Mouse (Mus musculus) forebrain, embryonic 15.5 days (tissue): ENCODE measurements around the gene Cgas. TPM values are rescaled to one million over a fixed set of nuclear protein-coding genes. Genes with fewer than 3 reads are reported as not detected.
A peak's percentile ranks its signal among the peaks of the same experiment; 100 is the strongest.
"Not testable (repeated sequence)": the region's sequence is repeated elsewhere in the genome, so short reads cannot be mapped to it uniquely, and the experiment has no call there.

Experiments used
- ATAC-seq: fragments of 200-750 bp; cut with Nextera tagmentation; replicated peaks from 2 replicates; pipeline ENCODE4 v1.8.0; 2017; ENCODE audit warnings: mild to moderate bottlenecking, moderate TSS enrichment, moderate library complexity
- H3K27ac ChIP-seq: fragments of 300-500 bp; sonication (generic); replicated peaks from 2 replicates; pipeline ENCODE4 v1.5.1; 2015; ENCODE audit warnings: mild to moderate bottlenecking, inconsistent platforms
- H3K27me3 ChIP-seq: fragments of 300-500 bp; sonication (generic); 2 replicates; pipeline ENCODE4 v1.6.1; 2015; ENCODE audit warnings: inconsistent platforms
- H3K36me3 ChIP-seq: fragments of 300-500 bp; sonication (generic); 2 replicates; pipeline ENCODE4 v1.6.1; 2015; ENCODE audit warnings: mild to moderate bottlenecking, inconsistent platforms
- H3K4me1 ChIP-seq: fragments of 300-500 bp; sonication (generic); 2 replicates; pipeline ENCODE4 v1.6.1; 2015; ENCODE audit warnings: inconsistent platforms
- H3K4me2 ChIP-seq: fragments of 300-500 bp; sonication (generic); replicated peaks from 2 replicates; pipeline ENCODE4 v1.6.1; 2015; ENCODE audit warnings: mild to moderate bottlenecking, inconsistent platforms
- H3K4me3 ChIP-seq: fragments of 300-500 bp; sonication (generic); 2 replicates; pipeline ENCODE4 v1.5.1; 2015; ENCODE audit warnings: mild to moderate bottlenecking, inconsistent platforms
- H3K9ac ChIP-seq: fragments of 300-500 bp; sonication (generic); replicated peaks from 2 replicates; pipeline ENCODE4 v1.6.1; 2015; ENCODE audit warnings: mild to moderate bottlenecking, inconsistent platforms
- H3K9me3 ChIP-seq: fragments of 300-500 bp; sonication (generic); 2 replicates; pipeline ENCODE4 v1.6.1; 2016; ENCODE audit warnings: inconsistent platforms
- WGBS: fragments of 180-500 bp; shearing (Covaris S2); methylation state at CpG from one replicate; pipeline ENCODE4 v1.1.7; 2015; ENCODE audit warnings: mixed read lengths; 5-methylcytosine and 5-hydroxymethylcytosine counted together
- polyA plus RNA-seq: library from polyadenylated mRNA; unstranded; fragments of >200 nt; fragmentation: Nextera tagmentation; extraction: Ambion mirVana; gene quantifications from 2 replicates; pipeline ENCODE4 v1.2.1, GENCODE M21; 2015

Cgas gene
- polyA plus RNA-seq, 1 experiment from 2014 or later = 0.50 TPM

GRCm38 (mm10) chr9:78478009-78478605 is 35.1 kb upstream of the Cgas start:
- not testable (repeated sequence) for H3K4me2 ChIP-seq

GRCm38 (mm10) chr9:78477021-78477551 is 34.0 kb upstream of the Cgas start:
- H3K27ac ChIP-seq = peak overlapping the region; percentile 20; the same call in 1 of the 2 replicates
- ATAC-seq = no peak
- peaks cover 60% of the 10 kb centered on the region for H3K36me3 ChIP-seq
- no peak overlapping the region for H3K9ac ChIP-seq
- H3K27me3 ChIP-seq = no peaks in the 10 kb centered on the region
- H3K4me1 ChIP-seq = peaks cover 30% of the 10 kb centered on the region
- H3K4me2 ChIP-seq = no peak overlapping the region
- whole genome bisulfite sequencing = 6% methylated on average over 5 of the region's 5 CpGs
- no peaks in the 10 kb centered on the region for H3K9me3 ChIP-seq
- H3K4me3 ChIP-seq = no peak overlapping the region

More at GRCm38 (mm10) chr9:78478009-78478605, 35.1 kb upstream of the Cgas start:
- H3K4me3 ChIP-seq, H3K9me3 ChIP-seq, H3K27me3 ChIP-seq, H3K9ac ChIP-seq, ATAC-seq: not testable (repeated sequence)
- H3K27ac ChIP-seq = peak overlapping the region; percentile 9; the same call in 1 of the 2 replicates
- WGBS = 42% methylated on average over 1 of the region's 1 CpGs
- H3K36me3 ChIP-seq = peaks cover 56% of the 10 kb centered on the region
- H3K4me1 ChIP-seq = peaks cover 38% of the 10 kb centered on the region

- 0 out of 2 replicates have a peak overlapping the region, but pooled peaks have one; percentile 20 for H3K27ac ChIP-seq
- peaks cover 30% of the 10 kb centered on the region for H3K4me1 ChIP-seq
- no peak overlapping the region for H3K4me2 ChIP-seq
- peaks cover 60% of the 10 kb centered on the region for H3K36me3 ChIP-seq
- H3K27me3 ChIP-seq = no peaks in the 10 kb centered on the region
- no peak overlapping the region for H3K9ac ChIP-seq
- no peak for ATAC-seq
- H3K4me3 ChIP-seq = no peak overlapping the region
- H3K9me3 ChIP-seq = no peaks in the 10 kb centered on the region
- WGBS = 13% methylated on average over 1 of the region's 1 CpGs
Measured at GRCm38 (mm10) chr9:78476531-78477020, 33.5 kb upstream of the Cgas start.

- H3K9me3 ChIP-seq = no peaks in the 10 kb centered on the region
- H3K4me3 ChIP-seq = no peak overlapping the region
- H3K36me3 ChIP-seq = peaks cover 62% of the 10 kb centered on the region
- peaks cover 30% of the 10 kb centered on the region for H3K4me1 ChIP-seq
- H3K27me3 ChIP-seq = no peaks in the 10 kb centered on the region
- no peak overlapping the region for H3K4me2 ChIP-seq
- no peak overlapping the region for H3K9ac ChIP-seq
- 84% methylated on average over 4 of the region's 4 CpGs for WGBS
- no peak overlapping the region for H3K27ac ChIP-seq
- no peak for ATAC-seq
Measured at GRCm38 (mm10) chr9:78475873-78476272, 32.8 kb upstream of the Cgas start.

- Histone ChIP-seq H3K4me1 (peaks cover 30% of the 10 kb centered on the region), H3K9me3 (no peaks in the 10 kb centered on the region), H3K36me3 (peaks cover 67% of the 10 kb centered on the region), H3K27me3 (no peaks in the 10 kb centered on the region), H3K9ac (no peak overlapping the region), H3K4me3 (no peak overlapping the region), H3K27ac (no peak overlapping the region), H3K4me2 (no peak overlapping the region)
- ATAC-seq = no peak
- 98% methylated on average over 2 of the region's 2 CpGs for WGBS
Measured at GRCm38 (mm10) chr9:78475383-78475780, 32.3 kb upstream of the Cgas start.

GRCm38 (mm10) chr9:78474771-78475382 is 31.8 kb upstream of the Cgas start:
- Histone ChIP-seq H3K4me3 (no peak overlapping the region), H3K4me2 (no peak overlapping the region), H3K36me3 (peaks cover 67% of the 10 kb centered on the region), H3K9ac (no peak overlapping the region), H3K27me3 (no peaks in the 10 kb centered on the region), H3K27ac (no peak overlapping the region), H3K9me3 (no peaks in the 10 kb centered on the region), H3K4me1 (peaks cover 26% of the 10 kb centered on the region)
- ATAC-seq = no peak
- 85% methylated on average over 5 of the region's 5 CpGs for WGBS

GRCm38 (mm10) chr9:78474270-78474669 is 31.2 kb upstream of the Cgas start:
- H3K4me1 ChIP-seq = peaks cover 21% of the 10 kb centered on the region
- H3K9me3 ChIP-seq = no peaks in the 10 kb centered on the region
- H3K4me2 ChIP-seq = no peak overlapping the region
- no peak overlapping the region for H3K4me3 ChIP-seq
- whole genome bisulfite sequencing = 91% methylated on average over 2 of the region's 2 CpGs
- no peak overlapping the region for H3K27ac ChIP-seq
- H3K27me3 ChIP-seq = no peaks in the 10 kb centered on the region
- H3K36me3 ChIP-seq = peaks cover 65% of the 10 kb centered on the region
- no peak overlapping the region for H3K9ac ChIP-seq
- ATAC-seq = no peak

- Histone ChIP-seq H3K9ac (no peak overlapping the region), H3K9me3 (no peaks in the 10 kb centered on the region), H3K4me1 (peaks cover 14% of the 10 kb centered on the region), H3K27me3 (no peaks in the 10 kb centered on the region), H3K27ac (0 out of 2 replicates have a peak overlapping the region, but pooled peaks have one; percentile 15), H3K4me2 (no peak overlapping the region), H3K36me3 (peaks cover 66% of the 10 kb centered on the region), H3K4me3 (no peak overlapping the region)
- 78% methylated on average over 8 of the region's 8 CpGs for WGBS
- ATAC-seq = no peak
Measured at GRCm38 (mm10) chr9:78473588-78473987, 30.6 kb upstream of the Cgas start.

GRCm38 (mm10) chr9:78465725-78466124 is 22.7 kb upstream of the Cgas start:
- Histone ChIP-seq H3K9me3 (no peaks in the 10 kb centered on the region), H3K4me3 (no peak overlapping the region), H3K4me2 (no peak overlapping the region), H3K4me1 (no peaks in the 10 kb centered on the region), H3K27me3 (no peaks in the 10 kb centered on the region), H3K36me3 (peaks cover 72% of the 10 kb centered on the region), H3K27ac (no peak overlapping the region), H3K9ac (no peak overlapping the region)
- WGBS = 96% methylated on average over 3 of the region's 3 CpGs
- ATAC-seq = no peak

GRCm38 (mm10) chr9:78463337-78463736 is 20.3 kb upstream of the Cgas start:
- Histone ChIP-seq H3K4me1 (no peaks in the 10 kb centered on the region), H3K9ac (no peak overlapping the region), H3K4me3 (no peak overlapping the region), H3K27ac (no peak overlapping the region), H3K27me3 (no peaks in the 10 kb centered on the region), H3K4me2 (no peak overlapping the region), H3K9me3 (no peaks in the 10 kb centered on the region), H3K36me3 (peaks cover 70% of the 10 kb centered on the region)
- WGBS = 93% methylated on average over 4 of the region's 4 CpGs
- ATAC-seq = no peak

- Histone ChIP-seq H3K9me3 (no peaks in the 10 kb centered on the region), H3K4me3 (no peak overlapping the region), H3K4me2 (no peak overlapping the region), H3K27ac (no peak overlapping the region), H3K9ac (no peak overlapping the region), H3K27me3 (no peaks in the 10 kb centered on the region), H3K4me1 (no peaks in the 10 kb centered on the region), H3K36me3 (peaks cover 57% of the 10 kb centered on the region)
- ATAC-seq = no peak
- 85% methylated on average over 8 of the region's 8 CpGs for WGBS
Measured at GRCm38 (mm10) chr9:78457026-78457425, 14.0 kb upstream of the Cgas start.

GRCm38 (mm10) chr9:78451382-78451781 is 8.3 kb upstream of the Cgas start:
- 85% methylated on average over 4 of the region's 4 CpGs for WGBS
- Histone ChIP-seq H3K4me1 (peaks cover 15% of the 10 kb centered on the region), H3K4me3 (no peak overlapping the region), H3K4me2 (no peak overlapping the region), H3K27me3 (peaks cover 7% of the 10 kb centered on the region; the same call in 1 of the 2 replicates), H3K9me3 (no peaks in the 10 kb centered on the region), H3K27ac (no peak overlapping the region), H3K36me3 (peaks cover 28% of the 10 kb centered on the region), H3K9ac (no peak overlapping the region)
- no peak for ATAC-seq
